Mouse (Mus musculus) cerebellum, adult 18-20 months (tissue): ENCODE results near the gene Ythdf1.

ENCODE experiments used
- DNase-seq, 2 experiments: peaks; one replicate each; pipeline ENCODE4 v3.0.0; 2021

Gene Ythdf1

DNA sequence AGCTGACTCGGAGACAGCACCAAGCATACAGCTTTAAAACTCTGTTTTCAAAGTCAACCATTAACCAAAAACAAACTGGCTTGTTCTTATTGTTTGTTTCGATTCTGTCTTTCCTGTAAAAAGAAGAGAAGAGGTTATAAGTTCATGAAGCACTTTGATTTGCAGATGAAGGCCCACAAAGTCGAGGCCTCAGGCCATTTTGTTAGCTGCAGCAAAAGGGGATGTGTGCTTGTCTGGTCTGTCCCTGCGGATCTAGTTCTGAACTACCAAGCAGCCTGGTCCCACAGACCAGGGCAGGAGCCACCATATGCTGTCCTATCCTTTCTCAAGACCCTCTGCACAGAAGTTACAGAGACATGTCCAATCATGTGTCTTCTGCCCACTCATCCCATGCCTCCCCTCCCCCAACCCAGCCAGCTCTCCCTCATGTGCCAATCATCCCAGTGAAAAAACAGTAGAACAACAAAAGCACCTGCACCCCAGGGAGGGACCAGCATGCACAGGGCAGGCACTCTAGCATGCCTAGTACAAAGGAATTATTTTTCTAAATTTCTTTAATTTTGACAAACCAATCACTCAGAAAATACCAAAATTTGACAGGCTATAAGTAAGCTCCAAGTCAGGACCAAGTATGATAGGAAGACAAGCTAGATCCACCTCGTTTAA lies 15.1 kb downstream of the Ythdf1 start:
- DNase-seq, result no peak

- DNase-seq, result no peak
These were observed 16.1 kb downstream of the Ythdf1 start for GRCm38 (mm10) chr2:180904435-180905208.

GRCm38 (mm10) chr2:180902086-180902485 lies 18.7 kb downstream of the Ythdf1 start:
- DNase-seq, result peak; percentile 53 to 59

- DNase-seq, result no peak
These were observed 22.9 kb downstream of the Ythdf1 start for GRCm38 (mm10) chr2:180897857-180898256.

DNA sequence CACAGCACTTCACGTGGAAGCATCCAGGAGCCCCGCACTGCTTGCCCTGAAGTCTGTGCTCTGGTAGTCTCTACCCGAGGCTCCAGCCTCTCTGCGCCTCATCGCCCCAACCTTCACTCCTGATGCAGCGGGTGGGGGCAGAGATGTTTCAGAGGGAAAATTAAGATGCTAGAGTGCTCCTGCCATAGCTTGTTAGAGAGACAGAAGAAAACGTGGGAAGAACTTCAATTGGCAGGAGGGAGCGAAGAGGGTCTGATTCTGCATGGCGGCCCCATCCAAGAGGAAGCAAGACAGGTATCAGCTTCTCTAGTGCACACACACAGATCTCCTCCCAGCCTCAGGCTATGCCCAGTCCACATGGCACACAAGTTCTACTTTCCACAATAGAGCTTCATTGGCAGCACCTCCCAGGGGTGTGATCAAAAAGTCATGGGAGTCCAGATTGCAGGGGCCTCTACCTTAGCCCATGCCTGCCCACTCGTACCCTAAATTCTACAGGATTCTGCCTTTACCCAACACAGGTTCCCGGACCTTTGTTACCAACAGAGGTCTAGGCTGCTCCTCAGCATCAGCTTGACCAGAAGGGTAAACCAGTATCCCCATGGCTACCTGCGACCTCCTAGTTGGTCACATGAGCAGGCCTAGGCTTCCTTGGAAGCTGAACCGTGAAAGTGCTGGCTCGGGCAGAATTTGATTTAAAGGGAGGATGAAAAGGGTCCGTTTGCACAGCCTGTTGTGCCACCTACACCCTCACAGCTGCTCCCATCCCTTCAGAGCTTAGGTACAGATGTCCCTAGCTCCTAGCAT lies 23.7 kb downstream of the Ythdf1 start:
- DNase-seq, result peak in 1 of 2 experiments; percentile 46

DNA sequence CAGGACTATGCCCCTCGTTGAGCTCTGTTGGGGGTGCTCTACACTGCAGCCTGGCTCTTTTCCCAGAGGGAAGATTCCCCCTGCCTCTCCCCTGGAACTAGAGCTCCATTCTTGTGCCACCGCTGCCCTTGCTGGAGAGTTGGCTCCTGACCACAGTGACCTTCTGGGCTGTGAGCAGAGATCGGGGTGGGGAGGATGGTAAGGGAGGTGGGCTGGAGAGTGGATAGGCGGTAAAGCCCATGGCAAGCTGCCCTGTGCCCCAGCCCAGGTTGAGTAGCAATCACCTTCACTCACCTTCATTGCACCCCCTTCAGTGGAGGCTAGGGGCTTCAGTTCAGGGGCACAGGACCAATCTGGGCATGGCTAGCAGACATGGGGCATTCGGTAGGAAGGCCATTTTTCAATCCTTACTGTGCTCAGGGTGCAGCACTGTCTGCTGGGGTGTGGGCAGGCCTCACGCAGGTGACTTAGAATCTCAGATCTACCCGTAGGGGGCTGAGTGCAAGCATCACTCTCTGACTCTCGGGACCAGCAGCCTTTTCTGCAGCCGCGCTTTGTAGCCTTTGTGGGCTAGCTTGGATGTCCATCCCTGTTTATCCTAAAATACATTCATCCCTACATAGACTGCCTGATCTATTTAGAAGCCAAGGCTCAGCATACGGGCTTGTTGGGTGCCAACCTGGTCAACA lies 24.8 kb downstream of the Ythdf1 start:
- DNase-seq, result peak; percentile 51 to 54

- DNase-seq, result peak; percentile 45 to 62
These were observed 25.4 kb downstream of the Ythdf1 start for GRCm38 (mm10) chr2:180895321-180895720.

- DNase-seq, result peak; percentile 96 to 98
These were observed 26.0 kb downstream of the Ythdf1 start for GRCm38 (mm10) chr2:180894734-180895133.

DNA sequence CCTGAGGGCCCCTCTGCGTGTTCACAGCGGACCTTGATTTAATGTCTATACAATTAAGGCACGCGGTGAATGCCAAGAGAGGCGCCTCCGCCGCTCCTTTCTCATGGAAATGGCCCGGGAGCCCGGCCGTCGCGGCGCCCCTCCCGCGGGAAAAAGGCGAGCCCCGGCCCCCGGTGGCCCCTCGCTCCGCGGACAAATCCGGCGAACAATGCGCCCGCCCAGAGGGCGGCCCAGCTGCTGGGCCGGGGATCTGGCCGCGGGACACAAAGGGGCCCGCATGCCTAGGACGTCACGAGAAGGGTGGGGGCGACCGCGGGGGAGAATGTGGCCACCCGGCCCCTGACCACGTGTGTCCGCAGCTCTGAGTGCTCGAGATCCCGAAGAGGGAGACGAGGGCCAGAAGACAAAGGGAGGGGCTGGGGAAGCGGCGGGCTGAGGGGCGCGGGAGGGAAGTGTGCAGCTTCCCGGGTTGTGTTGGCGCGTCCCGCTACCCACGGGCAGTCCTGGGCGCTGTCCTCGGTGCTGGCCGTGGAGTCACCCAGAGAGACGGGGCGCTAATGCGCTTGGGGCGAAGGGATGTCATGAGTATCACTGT lies 26.6 kb downstream of the Ythdf1 start:
- DNase-seq, result peak; percentile 76 to 78

DNA sequence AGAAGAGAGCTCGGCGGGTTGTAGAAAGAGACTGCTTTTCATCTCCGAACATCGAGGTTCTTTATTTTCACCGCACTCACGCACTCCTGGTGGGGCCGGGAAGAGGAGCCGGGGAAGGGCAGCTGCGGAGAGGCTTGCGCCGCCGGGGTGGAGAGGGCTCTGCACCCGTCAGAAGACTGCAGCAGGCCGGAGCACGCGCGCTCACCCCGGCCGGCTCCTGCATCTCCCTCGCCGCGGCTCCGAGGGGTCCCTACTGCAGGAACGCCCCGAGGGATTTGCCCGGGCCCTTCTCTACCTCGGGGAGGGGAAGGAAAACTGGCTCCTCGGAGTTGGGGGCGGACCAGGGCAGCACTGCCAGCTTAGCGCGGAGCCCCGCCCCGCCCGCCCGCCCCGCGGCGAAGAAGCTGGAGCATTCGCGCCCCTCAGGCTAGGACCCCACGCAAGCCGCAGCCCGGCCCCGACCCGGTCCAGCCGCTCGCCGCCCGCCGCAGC lies 27.2 kb downstream of the Ythdf1 start:
- DNase-seq, result peak; percentile 69 to 72

DNA sequence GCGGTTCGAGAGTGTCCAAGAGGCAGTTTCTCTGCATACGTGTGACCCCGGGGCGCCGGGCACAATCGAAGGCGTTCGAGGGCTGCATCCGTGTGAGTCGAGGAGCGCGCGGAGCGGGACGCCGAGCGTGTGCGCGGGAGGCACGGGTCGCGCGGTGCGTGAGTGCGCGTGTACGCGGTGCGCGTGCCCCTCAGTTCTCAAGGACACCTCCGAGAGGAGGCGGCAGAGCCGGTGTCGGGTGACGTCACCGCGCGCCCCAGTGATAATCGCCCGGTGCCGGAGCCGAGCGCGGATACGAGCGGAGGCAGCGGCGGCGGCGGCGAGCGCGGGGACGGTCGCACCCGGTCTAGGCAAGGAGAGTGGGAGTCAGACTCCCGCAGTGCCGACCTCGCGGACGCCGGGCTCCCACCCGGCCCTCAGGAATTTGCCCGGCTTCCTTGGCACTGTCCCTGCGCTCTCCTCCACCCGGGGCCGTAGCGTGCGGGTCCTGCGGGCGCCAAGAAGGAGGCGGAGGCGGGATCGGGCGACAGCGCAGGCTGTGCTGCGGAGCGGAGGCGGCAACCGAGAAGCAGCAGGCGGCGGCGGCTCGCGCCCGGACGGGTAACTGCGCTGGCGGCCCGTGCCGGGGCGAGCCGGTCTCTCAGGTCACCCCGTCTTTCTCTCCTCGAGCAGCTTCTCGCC lies 27.8 kb downstream of the Ythdf1 start:
- peak; percentile 97 to 99 for DNase-seq

GRCm38 (mm10) chr2:180891835-180892323 lies 28.9 kb downstream of the Ythdf1 start:
- DNase-seq, result peak in 1 of 2 experiments; percentile 33

DNA sequence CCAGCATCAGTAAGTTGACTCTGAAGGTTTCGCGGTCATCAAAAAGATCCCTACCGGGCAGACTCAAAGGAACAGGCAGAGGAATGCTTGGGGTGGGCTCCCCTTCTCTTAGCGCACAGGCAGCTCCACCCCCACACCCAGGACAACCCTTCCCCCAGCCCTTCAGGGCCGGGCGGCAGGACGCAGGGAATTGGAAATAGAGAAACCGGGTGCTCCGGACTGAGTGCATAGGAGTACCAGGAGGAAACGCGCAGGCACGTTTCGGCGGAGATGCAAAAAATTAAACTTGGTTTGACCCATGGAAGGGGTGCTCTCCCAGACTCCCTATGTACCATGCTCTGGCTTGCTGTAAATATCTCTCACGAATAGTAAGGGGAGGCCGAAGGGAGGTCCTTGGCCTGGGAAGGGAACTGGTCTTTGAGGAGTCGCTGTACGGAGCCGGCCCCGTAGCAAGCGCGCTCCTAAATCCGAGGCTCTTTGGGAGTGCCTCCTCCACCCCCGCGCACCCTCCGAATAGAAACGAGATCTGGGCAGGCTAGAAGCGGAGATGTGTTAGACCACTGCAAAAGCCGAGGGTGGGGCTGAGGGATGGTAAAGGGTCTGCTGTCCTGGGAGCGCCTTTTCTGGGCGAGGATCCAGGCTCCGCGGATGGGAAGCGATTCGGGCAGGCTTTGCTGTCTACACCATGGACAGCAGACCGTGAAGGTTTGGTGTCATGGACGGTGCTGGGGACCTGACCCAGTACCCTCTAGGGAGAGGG lies 29.5 kb downstream of the Ythdf1 start:
- peak; percentile 63 to 67 for DNase-seq

- DNase-seq, result no peak
These were observed 30.2 kb downstream of the Ythdf1 start for GRCm38 (mm10) chr2:180890422-180891074.

- no peak for DNase-seq
These were observed 30.8 kb downstream of the Ythdf1 start for GRCm38 (mm10) chr2:180889921-180890280.

DNA sequence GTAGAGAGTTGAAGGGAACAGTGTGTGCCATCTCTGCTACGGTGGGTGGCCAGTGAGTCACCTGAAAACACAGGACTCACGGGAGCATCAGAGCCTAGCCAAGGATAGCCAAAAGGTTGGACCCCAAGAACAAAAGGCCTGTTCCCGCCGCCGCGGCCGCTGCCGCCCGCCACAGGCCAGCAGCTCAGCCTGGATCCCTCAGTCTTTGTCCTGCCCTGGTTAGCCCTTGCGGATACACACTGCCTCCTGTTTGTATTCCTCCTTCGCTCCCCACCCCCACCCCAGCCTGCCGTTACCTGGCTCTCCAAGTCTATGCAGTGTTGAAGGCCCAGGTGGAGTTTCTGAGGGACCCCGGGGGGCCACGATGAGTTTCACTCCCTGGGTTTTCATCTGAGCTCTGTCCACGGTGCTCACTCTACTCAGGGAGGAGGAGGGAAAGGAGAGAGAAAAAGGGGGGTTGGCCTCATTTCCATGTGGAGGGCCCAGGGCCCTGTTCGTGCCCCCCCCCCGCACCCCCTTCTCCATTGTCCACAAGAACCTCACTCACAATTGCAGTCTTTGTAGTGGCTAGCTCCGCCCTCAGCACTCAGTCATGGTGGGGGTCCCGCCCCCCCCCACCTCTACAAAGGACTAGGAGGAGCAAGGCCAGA lies 31.4 kb downstream of the Ythdf1 start:
- no peak for DNase-seq

DNA sequence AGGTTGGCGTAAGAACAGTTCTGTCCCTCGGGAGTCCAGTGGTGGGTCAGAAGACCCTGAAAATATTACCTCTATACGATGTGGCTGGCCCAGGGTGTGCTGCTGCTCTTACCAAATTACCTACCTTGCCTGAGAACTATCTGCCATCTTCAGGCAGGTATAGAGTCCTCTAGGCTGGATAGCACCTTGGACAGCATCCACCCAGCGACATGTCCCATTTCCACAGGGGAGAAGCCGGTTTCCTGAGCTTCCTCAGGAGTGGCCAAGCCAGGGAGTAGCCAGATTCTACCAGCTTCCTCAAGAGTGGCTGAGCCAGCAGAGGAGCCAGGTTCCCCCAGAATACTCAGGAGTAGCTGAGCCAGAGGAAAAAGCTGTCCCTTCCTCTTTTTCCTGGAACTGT lies 35.5 kb downstream of the Ythdf1 start:
- DNase-seq, result no peak

DNA sequence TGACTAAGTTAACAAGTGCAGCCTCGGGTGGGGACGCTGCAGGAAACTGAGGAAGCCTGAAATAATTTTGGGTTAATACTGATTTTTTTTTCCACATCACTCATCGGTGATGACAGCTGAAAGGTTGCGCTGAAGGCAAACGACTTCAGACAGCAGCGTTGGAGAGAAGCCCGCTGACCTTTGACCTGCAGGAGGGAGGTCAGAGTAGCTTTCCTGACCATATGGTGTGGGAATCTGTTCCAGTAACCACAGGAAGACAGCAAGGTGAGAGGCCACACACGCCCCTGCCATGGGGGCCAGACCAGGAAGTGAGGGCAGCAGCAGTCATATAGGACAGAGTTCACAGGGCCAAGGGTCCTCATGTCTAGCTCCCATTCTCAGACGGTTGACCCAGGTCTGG lies 39.5 kb downstream of the Ythdf1 start:
- DNase-seq, result no peak

- DNase-seq, result peak; percentile 66 to 76
These were observed 41.2 kb downstream of the Ythdf1 start for GRCm38 (mm10) chr2:180879365-180880067.
